Mouse (Mus musculus) neural tube, embryonic 11.5 days (tissue): ENCODE measurements at regions not wholly inside any gene's neighbourhood (a gene's known extent, or its start where the extent isn't known, plus 50 kb on each side); places are given as distances from the start of the nearest gene placed in this dataset.

Source experiments
- ATAC-seq: fragments of 200-750 bp; cut with Nextera tagmentation; 2 replicates; pipeline ENCODE4 v1.8.0; 2017; ENCODE audit warnings: moderate number of reproducible peaks, mild to moderate bottlenecking, moderate TSS enrichment, moderate library complexity; ENCODE audit not compliant: insufficient read depth, low FRiP score, low TSS enrichment
- DNase-seq: peaks from one replicate; pipeline ENCODE4 v3.0.0-alpha.2; 2015; ENCODE audit warnings: low spot score
- H3K27ac ChIP-seq: fragments of 300-500 bp; sonication (generic); 2 replicates; pipeline ENCODE4 v1.5.1; 2014; ENCODE audit warnings: low read depth, mild to moderate bottlenecking, low read length
- H3K27me3 ChIP-seq: fragments of 300-500 bp; sonication (generic); 2 replicates; pipeline ENCODE4 v1.6.1; 2014; ENCODE audit warnings: mild to moderate bottlenecking, low read length, mixed read lengths; ENCODE audit not compliant: control insufficient read depth, insufficient read depth
- H3K36me3 ChIP-seq: fragments of 300-500 bp; sonication (generic); 2 replicates; pipeline ENCODE4 v1.6.1; 2014; ENCODE audit warnings: mild to moderate bottlenecking, low read length, moderate library complexity, mixed read lengths; ENCODE audit not compliant: control insufficient read depth, insufficient read depth
- H3K4me1 ChIP-seq: fragments of 300-500 bp; sonication (generic); 2 replicates; pipeline ENCODE4 v1.6.1; 2014; ENCODE audit warnings: low read length, mixed read lengths; ENCODE audit not compliant: control insufficient read depth, insufficient read depth
- H3K4me2 ChIP-seq: fragments of 300-500 bp; sonication (generic); 2 replicates; pipeline ENCODE4 v1.6.1; 2014; ENCODE audit warnings: low read depth, mild to moderate bottlenecking, moderate library complexity
- H3K4me3 ChIP-seq: fragments of 300-500 bp; sonication (generic); 2 replicates; pipeline ENCODE4 v1.5.1; 2014; ENCODE audit warnings: low read depth, low read length
- H3K9ac ChIP-seq: fragments of 300-500 bp; sonication (generic); 2 replicates; pipeline ENCODE4 v1.6.1; 2014; ENCODE audit warnings: mild to moderate bottlenecking, low read length
- H3K9me3 ChIP-seq: fragments of 300-500 bp; sonication (generic); 2 replicates; pipeline ENCODE4 v1.6.1; 2016; ENCODE audit warnings: low read length; ENCODE audit not compliant: control insufficient read depth
- WGBS: fragments of 180-500 bp; shearing (Covaris S2); extraction: QIAGEN DNeasy Blood & Tissue Kit; methylation state at CpG from one replicate; pipeline ENCODE4 v1.1.7; 2014; 5-methylcytosine and 5-hydroxymethylcytosine counted together

GRCm38 (mm10) chr16:85347621-85348020 lies 174.1 kb upstream of the App start:
- Histone ChIP-seq H3K4me3 (no peak overlapping the region), H3K4me1 (no peaks in the 10 kb centered on the region), H3K9me3 (no peaks in the 10 kb centered on the region), H3K9ac (no peak overlapping the region), H3K4me2 (no peak overlapping the region), H3K27me3 (no peaks in the 10 kb centered on the region), H3K36me3 (no peaks in the 10 kb centered on the region), H3K27ac (no peak overlapping the region)
- WGBS, result 95% methylated on average over 4 of the region's 4 CpGs
- ATAC-seq, result no peak
- no peak for DNase-seq

- H3K9me3 ChIP-seq, result no peaks in the 10 kb centered on the region
- no peak overlapping the region for H3K4me3 ChIP-seq
- no peak overlapping the region for H3K4me2 ChIP-seq
- H3K27ac ChIP-seq, result no peak overlapping the region
- H3K27me3 ChIP-seq, result no peaks in the 10 kb centered on the region
- DNase-seq, result no peak
- ATAC-seq, result no peak
- H3K4me1 ChIP-seq, result no peaks in the 10 kb centered on the region
- WGBS, result 88% methylated on average over 4 of the region's 4 CpGs
- H3K36me3 ChIP-seq, result no peaks in the 10 kb centered on the region
- no peak overlapping the region for H3K9ac ChIP-seq
These were observed 163.0 kb upstream of the App start for GRCm38 (mm10) chr16:85336495-85337119.

- H3K27ac ChIP-seq, result no peak overlapping the region
- no peaks in the 10 kb centered on the region for H3K4me1 ChIP-seq
- no peaks in the 10 kb centered on the region for H3K36me3 ChIP-seq
- ATAC-seq, result no peak
- no peaks in the 10 kb centered on the region for H3K27me3 ChIP-seq
- no peak overlapping the region for H3K9ac ChIP-seq
- no peaks in the 10 kb centered on the region for H3K9me3 ChIP-seq
- no peak for DNase-seq
- 85% methylated on average over 3 of the region's 3 CpGs for WGBS
- no peak overlapping the region for H3K4me2 ChIP-seq
- H3K4me3 ChIP-seq, result no peak overlapping the region
These were observed 160.0 kb upstream of the App start for GRCm38 (mm10) chr16:85333543-85333942.

- no peaks in the 10 kb centered on the region for H3K27me3 ChIP-seq
- no peak overlapping the region for H3K4me3 ChIP-seq
- ATAC-seq (no peak), DNase-seq (no peak)
- H3K4me2 ChIP-seq, result no peak overlapping the region
- no peaks in the 10 kb centered on the region for H3K36me3 ChIP-seq
- H3K27ac ChIP-seq, result no peak overlapping the region
- WGBS, result 70% methylated on average over 8 of the region's 8 CpGs
- 0 out of 2 replicates have a peak, but pooled peaks cover 6% of the 10 kb centered on the region for H3K4me1 ChIP-seq
- H3K9me3 ChIP-seq, result no peaks in the 10 kb centered on the region
- no peak overlapping the region for H3K9ac ChIP-seq
These were observed 138.5 kb upstream of the App start for GRCm38 (mm10) chr16:85312018-85312417.

- Histone ChIP-seq H3K9ac (no peak overlapping the region), H3K27me3 (no peaks in the 10 kb centered on the region), H3K9me3 (no peaks in the 10 kb centered on the region), H3K4me2 (no peak overlapping the region), H3K4me3 (no peak overlapping the region), H3K4me1 (0 out of 2 replicates have a peak, but pooled peaks cover 6% of the 10 kb centered on the region), H3K36me3 (no peaks in the 10 kb centered on the region), H3K27ac (no peak overlapping the region)
- 46% methylated on average over 3 of the region's 3 CpGs for WGBS
- ATAC-seq (peak; percentile 53), DNase-seq (peak; percentile 12)
These were observed 135.9 kb upstream of the App start for GRCm38 (mm10) chr16:85309493-85309892.

GRCm38 (mm10) chr16:85308429-85308828 lies 134.9 kb upstream of the App start:
- Histone ChIP-seq H3K4me2 (no peak overlapping the region), H3K9ac (no peak overlapping the region), H3K9me3 (no peaks in the 10 kb centered on the region), H3K4me3 (no peak overlapping the region), H3K4me1 (0 out of 2 replicates have a peak, but pooled peaks cover 6% of the 10 kb centered on the region), H3K36me3 (no peaks in the 10 kb centered on the region), H3K27me3 (no peaks in the 10 kb centered on the region), H3K27ac (peak overlapping the region; percentile 27; the same call in 1 of the 2 replicates)
- WGBS, result 60% methylated on average over 2 of the region's 2 CpGs
- DNase-seq (peak; percentile 30), ATAC-seq (peak; percentile 54; the same call in 1 of the 2 replicates)

GRCm38 (mm10) chr16:85307940-85308339 lies 134.4 kb upstream of the App start:
- peak; percentile 72 for DNase-seq
- Histone ChIP-seq H3K27me3 (no peaks in the 10 kb centered on the region), H3K36me3 (no peaks in the 10 kb centered on the region), H3K9ac (no peak overlapping the region), H3K4me1 (0 out of 2 replicates have a peak, but pooled peaks cover 6% of the 10 kb centered on the region), H3K4me2 (no peak overlapping the region), H3K9me3 (no peaks in the 10 kb centered on the region), H3K27ac (no peak overlapping the region), H3K4me3 (no peak overlapping the region)
- peak; percentile 86 for ATAC-seq
- 14% methylated on average over 7 of the region's 7 CpGs for WGBS

GRCm38 (mm10) chr16:85300092-85300853 lies 126.7 kb upstream of the App start:
- Histone ChIP-seq H3K4me3 (no peak overlapping the region), H3K9me3 (no peaks in the 10 kb centered on the region), H3K4me1 (no peaks in the 10 kb centered on the region), H3K36me3 (no peaks in the 10 kb centered on the region), H3K9ac (no peak overlapping the region), H3K27me3 (no peaks in the 10 kb centered on the region), H3K27ac (no peak overlapping the region), H3K4me2 (no peak overlapping the region)
- WGBS, result 67% methylated on average over 13 of the region's 13 CpGs
- no peak for DNase-seq
- ATAC-seq, result 0 out of 2 replicates have a peak, but pooled peaks have one; percentile 31

GRCm38 (mm10) chr16:85298559-85298958 lies 125.0 kb upstream of the App start:
- no peaks in the 10 kb centered on the region for H3K9me3 ChIP-seq
- WGBS, result 70% methylated on average over 2 of the region's 2 CpGs
- H3K4me2 ChIP-seq, result no peak overlapping the region
- no peaks in the 10 kb centered on the region for H3K4me1 ChIP-seq
- DNase-seq (no peak), ATAC-seq (no peak)
- H3K27ac ChIP-seq, result no peak overlapping the region
- no peaks in the 10 kb centered on the region for H3K36me3 ChIP-seq
- H3K4me3 ChIP-seq, result no peak overlapping the region
- no peaks in the 10 kb centered on the region for H3K27me3 ChIP-seq
- H3K9ac ChIP-seq, result no peak overlapping the region
